ENCODE assay signal across 17 mouse cellular contexts in genomic region chr3:154093745-154094322, GRCm38 (mm10).
DNase-seq lines count a peak whose midpoint lies in the region; ATAC-seq lines count a peak whose summit lies in the region.
"Had no signal": no experiment of that assay in that cellular context is flagged by ENCODE, and none has a peak within 500 bp of the region (broad histone marks: within the 10 kb centered on the region; RNA-seq: fewer than 3 reads in every experiment).

No protein-coding gene starts in this region.

- peaks cover 10% of the 10 kb centered on the region for H3K9me3 ChIP-seq in heart, embryonic 16.5 days (replicated peaks; ENCODE audit: control insufficient read depth, low read length)
- peaks cover 9% of the 10 kb centered on the region for H3K9me3 ChIP-seq in heart, embryonic 12.5 days (replicated peaks)
- peaks cover 4% of the 10 kb centered on the region; the same call in 1 of the 2 replicates for H3K9me3 ChIP-seq in liver, embryonic 11.5 days (ENCODE audit: control insufficient read depth, low read length)
- H3K9me3 ChIP-seq in embryonic facial prominence, embryonic 13.5 days, result no peaks in the 10 kb centered on the region
- H3K9me3 ChIP-seq: limb, embryonic 15.5 days; lung, embryonic 15.5 days; neural tube, embryonic 12.5 days had no signal

- no peak overlapping the region for H3K27ac ChIP-seq in heart, embryonic 16.5 days (ENCODE audit: low read length)
- no peak overlapping the region for H3K27ac ChIP-seq in heart, embryonic 12.5 days (ENCODE audit: poor library complexity, severe bottlenecking)
- 0 out of 2 replicates have a peak overlapping the region, but pooled peaks have one; percentile 1 for H3K27ac ChIP-seq in liver, embryonic 11.5 days (ENCODE audit: low read depth, low read length)
- no peak overlapping the region for H3K27ac ChIP-seq in embryonic facial prominence, embryonic 13.5 days
- H3K27ac ChIP-seq: limb, embryonic 15.5 days; lung, embryonic 15.5 days; neural tube, embryonic 12.5 days had no signal

- ATAC-seq in heart, embryonic 16.5 days (replicated peaks; ENCODE audit: extremely low read depth, insufficient read depth, low FRiP score), result 0 out of 2 replicates have a peak, but pooled peaks have one; percentile 34
- no peak for ATAC-seq in heart, embryonic 12.5 days (ENCODE audit: insufficient number of reproducible peaks, low FRiP score)
- no peak for ATAC-seq in liver, embryonic 11.5 days (replicated peaks; ENCODE audit: low FRiP score)
- no peak; the same call in 1 of the 2 replicates for ATAC-seq in embryonic facial prominence, embryonic 13.5 days (ENCODE audit: insufficient number of reproducible peaks, insufficient read depth, low FRiP score, low TSS enrichment, low read depth)
- ATAC-seq in megakaryocyte progenitor cell, adult 5-6 weeks (replicated peaks; ENCODE audit: poor library complexity), result peak; percentile 37
- ATAC-seq: forebrain, postnatal 0 days had no signal

- H3K36me3 ChIP-seq in heart, embryonic 16.5 days (ENCODE audit: control insufficient read depth, insufficient read depth), result no peaks in the 10 kb centered on the region
- no peaks in the 10 kb centered on the region for H3K36me3 ChIP-seq in heart, embryonic 12.5 days
- H3K36me3 ChIP-seq in liver, embryonic 11.5 days (ENCODE audit: control insufficient read depth, insufficient read depth, low read length), result no peaks in the 10 kb centered on the region
- H3K36me3 ChIP-seq in embryonic facial prominence, embryonic 13.5 days, result no peaks in the 10 kb centered on the region
- H3K36me3 ChIP-seq: limb, embryonic 15.5 days; lung, embryonic 15.5 days; neural tube, embryonic 12.5 days had no signal

- H3K27me3 ChIP-seq in heart, embryonic 16.5 days (ENCODE audit: control insufficient read depth, insufficient read depth, low read length), result no peaks in the 10 kb centered on the region
- no peaks in the 10 kb centered on the region for H3K27me3 ChIP-seq in heart, embryonic 12.5 days (replicated peaks)
- no peaks in the 10 kb centered on the region for H3K27me3 ChIP-seq in liver, embryonic 11.5 days (replicated peaks; ENCODE audit: control insufficient read depth, insufficient read depth, low read length)
- H3K27me3 ChIP-seq in embryonic facial prominence, embryonic 13.5 days, result no peaks in the 10 kb centered on the region
- H3K27me3 ChIP-seq: limb, embryonic 15.5 days; lung, embryonic 15.5 days; neural tube, embryonic 12.5 days had no signal

- H3K4me2 ChIP-seq in heart, embryonic 16.5 days (ENCODE audit: low read depth, low read length), result no peak overlapping the region
- H3K4me2 ChIP-seq in heart, embryonic 12.5 days, result no peak overlapping the region
- 0 out of 2 replicates have a peak overlapping the region, but pooled peaks have one; percentile 0 for H3K4me2 ChIP-seq in liver, embryonic 11.5 days
- H3K4me2 ChIP-seq in embryonic facial prominence, embryonic 13.5 days, result peak overlapping the region; percentile 22; the same call in 1 of the 2 replicates
- H3K4me2 ChIP-seq: limb, embryonic 15.5 days; lung, embryonic 15.5 days; neural tube, embryonic 12.5 days had no signal

- no peaks in the 10 kb centered on the region for H3K4me1 ChIP-seq in heart, embryonic 16.5 days (ENCODE audit: control insufficient read depth, insufficient read depth, low read length)
- peaks cover 8% of the 10 kb centered on the region; the same call in 1 of the 2 replicates for H3K4me1 ChIP-seq in heart, embryonic 12.5 days (replicated peaks)
- H3K4me1 ChIP-seq in liver, embryonic 11.5 days (replicated peaks; ENCODE audit: control insufficient read depth, insufficient read depth, low read length), result peaks cover 26% of the 10 kb centered on the region
- peaks cover 15% of the 10 kb centered on the region for H3K4me1 ChIP-seq in embryonic facial prominence, embryonic 13.5 days
- H3K4me1 ChIP-seq: neural tube, embryonic 12.5 days had no signal

- no peak overlapping the region for H3K4me3 ChIP-seq in heart, embryonic 16.5 days (ENCODE audit: low read length)
- H3K4me3 ChIP-seq in heart, embryonic 12.5 days, result no peak overlapping the region
- no peak overlapping the region for H3K4me3 ChIP-seq in liver, embryonic 11.5 days (ENCODE audit: low read depth, low read length)
- no peak overlapping the region for H3K4me3 ChIP-seq in embryonic facial prominence, embryonic 13.5 days
- H3K4me3 ChIP-seq: erythroblast, embryonic 14.5 days; limb, embryonic 15.5 days; lung, embryonic 15.5 days; neural tube, embryonic 12.5 days had no signal

- H3K9ac ChIP-seq in heart, embryonic 16.5 days (ENCODE audit: low read length), result no peak overlapping the region
- H3K9ac ChIP-seq in heart, embryonic 12.5 days, result no peak overlapping the region
- no peak overlapping the region for H3K9ac ChIP-seq in liver, embryonic 11.5 days (ENCODE audit: low read depth, low read length)
- H3K9ac ChIP-seq in embryonic facial prominence, embryonic 13.5 days, result no peak overlapping the region
- H3K9ac ChIP-seq: forebrain, postnatal 0 days; limb, embryonic 15.5 days; lung, embryonic 15.5 days; neural tube, embryonic 12.5 days had no signal

- no peak for DNase-seq in liver, embryonic 11.5 days (ENCODE audit: low spot score)
- no peak for DNase-seq in liver
- DNase-seq in adrenal gland, postnatal 14 days, result no peak
- DNase-seq: adrenal gland, postnatal 36 days; cerebellum, adult 2 months; forebrain, postnatal 0 days; heart, postnatal 4 days; kidney, postnatal 36 days; layer of hippocampus, adult 9-11 months had no signal

- 55% methylated on average over 8 of the region's 8 CpGs for WGBS in heart, embryonic 16.5 days
- WGBS in heart, embryonic 12.5 days, result 41% methylated on average over 8 of the region's 8 CpGs
- WGBS in liver, embryonic 11.5 days, result 42% methylated on average over 8 of the region's 8 CpGs
- WGBS in embryonic facial prominence, embryonic 13.5 days, result 43% methylated on average over 8 of the region's 8 CpGs

Comparison
In these comparisons a context has a peak if more than half of its experiments do, and no peak if none do; other contexts are left out.
1. ATAC-seq: peak in heart, embryonic 16.5 days (single experiment) and megakaryocyte progenitor cell, adult 5-6 weeks (single experiment); none in heart, embryonic 12.5 days (single experiment), liver, embryonic 11.5 days (single experiment) and embryonic facial prominence, embryonic 13.5 days (single experiment).
2. H3K4me2 ChIP-seq: peak in liver, embryonic 11.5 days (single experiment) and embryonic facial prominence, embryonic 13.5 days (single experiment); none in heart, embryonic 16.5 days (single experiment) and heart, embryonic 12.5 days (single experiment).